Mouse (Mus musculus): Measurements from ENCODE around the gene Lrrc26.

DNA sequence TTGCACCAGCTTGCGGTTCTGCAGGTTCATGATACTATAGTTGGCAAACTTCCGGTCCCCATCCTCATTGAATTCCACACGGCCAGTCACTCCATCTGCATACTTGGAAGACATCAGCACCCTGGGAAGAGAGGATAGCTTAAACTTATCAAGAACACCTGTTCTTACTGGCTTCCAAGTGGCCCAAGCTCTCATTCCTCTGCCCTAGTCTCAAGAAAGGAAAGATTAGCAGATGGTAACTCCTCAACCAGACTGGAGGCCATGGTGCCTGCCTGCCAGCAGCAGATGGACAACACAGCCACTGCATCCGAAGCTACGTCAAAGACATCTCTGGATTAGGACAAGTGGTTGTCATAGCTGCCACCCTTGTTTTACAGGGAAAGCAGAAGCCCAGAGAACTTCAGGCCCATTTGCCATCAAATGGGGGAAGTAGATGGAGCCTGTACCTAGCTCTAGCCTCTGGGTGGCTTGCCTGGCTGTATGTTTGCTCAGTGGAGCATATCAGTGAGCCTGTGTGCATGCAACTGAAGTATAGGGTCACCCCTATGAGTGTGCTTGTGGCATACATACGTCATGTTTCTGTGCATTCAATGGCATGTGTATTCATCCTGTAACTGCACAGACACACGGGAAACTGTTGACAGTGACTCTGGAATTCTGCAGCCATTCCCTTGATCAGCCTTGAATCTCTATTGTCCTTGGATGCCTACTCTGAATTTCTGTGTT, 14.4 kb downstream of the Lrrc26 start:
- TF ChIP-seq POLR2A (IDR thresholded peaks at IDR 0.05; ENCODE audit: insufficient read length, low read depth) (no peak), E2F4 (IDR thresholded peaks at IDR 0.05; ENCODE audit: insufficient read depth) (no peak), MAX (IDR thresholded peaks at IDR 0.05; ENCODE audit: low read depth) (no peak), CEBPB (IDR thresholded peaks at IDR 0.05; ENCODE audit: insufficient read depth, poor library complexity, severe bottlenecking) (no peak), REST (IDR thresholded peaks at IDR 0.05; ENCODE audit: insufficient read depth, insufficient read length) (no peak), TCF12 (IDR thresholded peaks at IDR 0.05; ENCODE audit: insufficient read depth, poor library complexity, severe bottlenecking) (no peak), SRF (IDR thresholded peaks at IDR 0.05; ENCODE audit: control insufficient read depth, insufficient read length, low read depth) (no peak), POLR2AphosphoS2 (IDR thresholded peaks at IDR 0.05; ENCODE audit: insufficient read length, low read depth) (no peak), MYOG (IDR thresholded peaks at IDR 0.05; ENCODE audit: control insufficient read depth in 1 of 3, insufficient read depth in 1 of 3, insufficient read length in 2 of 3, low read depth in 2 of 3) (no peak), MYOD1 (IDR thresholded peaks at IDR 0.05; ENCODE audit: control insufficient read depth in 1 of 3, insufficient read length in 2 of 3, low read depth in 2 of 3) (no peak), USF1 (IDR thresholded peaks at IDR 0.05; ENCODE audit: low read depth) (no peak)
